Mouse (Mus musculus): Measurements from ENCODE around the gene Hrct1. TPM values are rescaled to one million over a fixed set of nuclear protein-coding genes. Genes with fewer than 3 reads are reported as not detected.

Hrct1 gene
- total RNA-seq, 1 experiment from 2014 or later, result not detected

GRCm38 (mm10) chr4:43769374-43769773, 42.4 kb downstream of the Hrct1 start:
- no peak for ATAC-seq (replicated peaks; ENCODE audit: low read depth, poor library complexity, severe bottlenecking)

GRCm38 (mm10) chr4:43770909-43771308, 43.9 kb downstream of the Hrct1 start, which contains the start of gene Olfr159:
TSS of gene Olfr159 (minus strand) at chr4:43771009.
- ATAC-seq (replicated peaks; ENCODE audit: low read depth, poor library complexity, severe bottlenecking), result no peak

GRCm38 (mm10) chr4:43771626-43772025, 44.6 kb downstream of the Hrct1 start:
- ATAC-seq (replicated peaks; ENCODE audit: low read depth, poor library complexity, severe bottlenecking), result no peak

- no peak for ATAC-seq (replicated peaks; ENCODE audit: low read depth, poor library complexity, severe bottlenecking)
Measured at GRCm38 (mm10) chr4:43772304-43772703, 45.3 kb downstream of the Hrct1 start.

Other genes with a start within 250 kb of the Hrct1 start
- not detected in 2 replicates for gene Sit1, start 243.5 kb upstream of the Hrct1 start, total RNA-seq (2017)
- gene Ccdc107, start 234.3 kb upstream of the Hrct1 start, total RNA-seq (2017), result 50.5 and 62.2 TPM in 2 replicates
- 46.1 and 64.5 TPM in 2 replicates for gene Arhgef39, start 227.5 kb upstream of the Hrct1 start, total RNA-seq (2017)
- gene Car9, start 220.2 kb upstream of the Hrct1 start, total RNA-seq (2017), result 7.3 and 8.3 TPM in 2 replicates
- 8.4 and 10.7 TPM in 2 replicates for gene Tpm2, start 203.4 kb upstream of the Hrct1 start, total RNA-seq (2017)
- 20.5 and 22.7 TPM in 2 replicates for gene Creb3, start 164.9 kb upstream of the Hrct1 start, total RNA-seq (2017)
- 262 and 295 TPM in 2 replicates for gene Tln1, start 164.5 kb upstream of the Hrct1 start, total RNA-seq (2017)
- 14.4 and 35.2 TPM in 2 replicates for gene Rgp1, start 148.5 kb upstream of the Hrct1 start, total RNA-seq (2017)
- gene Gba2, start 148.3 kb upstream of the Hrct1 start, total RNA-seq (2017), result 10.2 and 11.8 TPM in 2 replicates
- not detected in 2 replicates for gene Msmp, start 142.7 kb upstream of the Hrct1 start, total RNA-seq (2017)
- gene Npr2, start 95.3 kb upstream of the Hrct1 start, total RNA-seq (2017), result 0.39 and 0.96 TPM in 2 replicates
- gene Spag8, start 73.6 kb upstream of the Hrct1 start, total RNA-seq (2017), result not detected in 2 replicates
- 34.1 and 56.1 TPM in 2 replicates for gene Hint2, start 70.7 kb upstream of the Hrct1 start, total RNA-seq (2017)
- gene Tmem8b, start 58.2 kb upstream of the Hrct1 start, total RNA-seq (2017), result 1.4 and 2.5 TPM in 2 replicates
- 0.55 and 0.92 TPM in 2 replicates for gene Fam221b, start 58.0 kb upstream of the Hrct1 start, total RNA-seq (2017)
- not detected in 2 replicates for gene Olfr70, start 26.4 kb upstream of the Hrct1 start, total RNA-seq (2017)
- not detected in 2 replicates for gene Olfr71, start 16.9 kb upstream of the Hrct1 start, total RNA-seq (2017)
- gene Spaar, start 2.8 kb downstream of the Hrct1 start, total RNA-seq (2017), result not detected in 2 replicates
- gene Olfr159, start 43.8 kb downstream of the Hrct1 start, total RNA-seq (2017), result not detected in 2 replicates
- not detected in 2 replicates for gene Olfr156, start 96.7 kb downstream of the Hrct1 start, total RNA-seq (2017)
- gene Olfr157, start 113.0 kb downstream of the Hrct1 start, total RNA-seq (2017), result not detected in 2 replicates
- not detected in 2 replicates for gene Olfr155, start 124.4 kb downstream of the Hrct1 start, total RNA-seq (2017)
- 0.82 and 1.9 TPM in 2 replicates for gene Reck, start 148.3 kb downstream of the Hrct1 start, total RNA-seq (2017)
- 16.3 TPM in 2 replicates for gene Glipr2, start 230.2 kb downstream of the Hrct1 start, total RNA-seq (2017)

Measured in common myeloid progenitor, adult 5-6 weeks (primary cell).